Mouse (Mus musculus) CH12.LX (cell line): ENCODE measurements at regions not wholly inside any gene's neighbourhood (a gene's known extent, or its start where the extent isn't known, plus 50 kb on each side); places are given as distances from the start of the nearest gene placed in this dataset.

ENCODE experiments used
- DNase-seq: peaks from one replicate; pipeline ENCODE4 v3.0.0-alpha.2; 2013; ENCODE audit errors: extremely low read depth
- H3K27ac ChIP-seq: 2 replicates; pipeline ENCODE4 v1.5.1; 2012; ENCODE audit warnings: low read depth, mild to moderate bottlenecking, control low read depth, moderate library complexity; ENCODE audit not compliant: insufficient read depth
- H3K27me3 ChIP-seq: replicated peaks from 2 replicates; pipeline ENCODE3; 2012; ENCODE audit warnings: inconsistent platforms
- H3K36me3 ChIP-seq, 2 experiments: replicated peaks in 1 of 2; 2 replicates each; pipeline versions ENCODE3 to v1.6.1; 2012; ENCODE audit warnings: inconsistent platforms in 1 of 2, low read length in 1 of 2, mild to moderate bottlenecking in 1 of 2, mixed read lengths in 1 of 2, moderate library complexity in 1 of 2; ENCODE audit not compliant: control insufficient read depth in 1 of 2, insufficient read depth in 1 of 2
- H3K4me1 ChIP-seq, 2 experiments: 2 replicates each; pipeline ENCODE4 v1.6.1; 2012; ENCODE audit warnings: inconsistent platforms in 1 of 2, moderate library complexity in 1 of 2; ENCODE audit not compliant: insufficient read depth in 2 of 2, control insufficient read depth in 1 of 2
- H3K4me2 ChIP-seq: 2 replicates; pipeline ENCODE4 v1.6.1; 2012; ENCODE audit warnings: low read depth, mild to moderate bottlenecking, control low read depth; ENCODE audit not compliant: poor library complexity, insufficient read depth, severe bottlenecking
- H3K4me3 ChIP-seq, 3 experiments: fragments of 150-350 bp in 1 of 3; sonication (generic) in 1 of 3; replicated peaks in 1 of 3; 2 replicates each; pipeline versions ENCODE3 to v1.5.1; 2011 to 2012; ENCODE audit warnings: low read depth in 2 of 3, low read length in 2 of 3, mild to moderate bottlenecking in 2 of 3, moderate library complexity in 2 of 3, control low read depth in 1 of 3, improper control_type of control experiment in 1 of 3, inconsistent platforms in 1 of 3, mixed read lengths in 1 of 3; ENCODE audit not compliant: poor library complexity in 1 of 3
- H3K79me2 ChIP-seq: replicated peaks from 2 replicates; pipeline ENCODE4 v1.6.1; 2012; ENCODE audit warnings: mild to moderate bottlenecking, moderate library complexity; ENCODE audit not compliant: control insufficient read depth, poor library complexity, insufficient read depth, severe bottlenecking; ENCODE audit errors: extremely low read depth
- H3K9ac ChIP-seq: 2 replicates; pipeline ENCODE4 v1.6.1; 2012; ENCODE audit warnings: low read depth, mild to moderate bottlenecking, control low read depth, moderate library complexity; ENCODE audit not compliant: insufficient read depth
- H3K9me3 ChIP-seq: replicated peaks from 2 replicates; pipeline ENCODE3; 2012; ENCODE audit warnings: low read length, inconsistent platforms, mixed read lengths
- EP300 ChIP-seq: IDR thresholded peaks from 2 replicates; pipeline ENCODE4 v1.6.1; 2011; ENCODE audit warnings: low read length, improper control_type of control experiment
- ETS1 ChIP-seq: conservative IDR thresholded peaks from 2 replicates; pipeline ENCODE4 v1.6.1; 2012; ENCODE audit warnings: low read depth, mild to moderate bottlenecking, inconsistent platforms, low read length, improper control_type of control experiment, moderate library complexity
- HCFC1 ChIP-seq: IDR thresholded peaks from 2 replicates; pipeline ENCODE4 v1.6.1; 2012; ENCODE audit warnings: low read depth, mild to moderate bottlenecking, inconsistent platforms, low read length, improper control_type of control experiment
- IRF4 ChIP-seq: IDR thresholded peaks from 2 replicates; pipeline ENCODE4 v1.6.1; 2014; ENCODE audit warnings: low read depth, mild to moderate bottlenecking, inconsistent platforms, low read length, improper control_type of control experiment
- JUN ChIP-seq: IDR thresholded peaks from 2 replicates; pipeline ENCODE4 v1.6.1; 2011; ENCODE audit warnings: low read depth, mild to moderate bottlenecking, low read length, improper control_type of control experiment, moderate library complexity; ENCODE audit not compliant: insufficient read depth
- MAX ChIP-seq: IDR thresholded peaks from 2 replicates; pipeline ENCODE4 v1.6.1; 2011; ENCODE audit warnings: low read length, improper control_type of control experiment
- MAZ ChIP-seq: IDR thresholded peaks from 2 replicates; pipeline ENCODE4 v1.6.1; 2012; ENCODE audit warnings: low read depth, mild to moderate bottlenecking, inconsistent platforms, low read length, improper control_type of control experiment, moderate library complexity
- MXI1 ChIP-seq: IDR thresholded peaks from 2 replicates; pipeline ENCODE4 v1.6.1; 2011; ENCODE audit warnings: mild to moderate bottlenecking, low read depth, low read length, improper control_type of control experiment
- MYC ChIP-seq: IDR thresholded peaks from 2 replicates; pipeline ENCODE4 v1.6.1; 2011; ENCODE audit warnings: low read depth, mild to moderate bottlenecking, improper control_type of control experiment, low read length
- NELFE ChIP-seq: IDR thresholded peaks from 2 replicates; pipeline ENCODE4 v1.6.1; 2011; ENCODE audit warnings: low read depth, low read length, improper control_type of control experiment
- NRF1 ChIP-seq: IDR thresholded peaks from 2 replicates; pipeline ENCODE4 v1.6.1; 2014; ENCODE audit warnings: low read depth, mild to moderate bottlenecking, inconsistent platforms, low read length, improper control_type of control experiment, moderate library complexity
- SIN3A ChIP-seq: IDR thresholded peaks from 2 replicates; pipeline ENCODE4 v1.6.1; 2012; ENCODE audit warnings: low read length, improper control_type of control experiment, inconsistent platforms
- TBP ChIP-seq: conservative IDR thresholded peaks from 2 replicates; pipeline ENCODE4 v1.6.1; 2011; ENCODE audit warnings: low read depth, low read length, improper control_type of control experiment
- USF1 ChIP-seq: IDR thresholded peaks from 2 replicates; pipeline ENCODE4 v1.6.1; 2014; ENCODE audit warnings: low read depth, mild to moderate bottlenecking, inconsistent platforms, low read length, improper control_type of control experiment
- USF2 ChIP-seq: conservative IDR thresholded peaks from 2 replicates; pipeline ENCODE4 v1.6.1; 2011; ENCODE audit warnings: low read depth, low read length, improper control_type of control experiment
- ZC3H11A ChIP-seq: IDR thresholded peaks from 2 replicates; pipeline ENCODE4 v1.6.1; 2012; ENCODE audit warnings: low read depth, mild to moderate bottlenecking, inconsistent platforms, low read length, improper control_type of control experiment
- ZNF384 ChIP-seq: IDR thresholded peaks from 2 replicates; pipeline ENCODE4 v1.6.1; 2012; ENCODE audit warnings: low read depth, low read length, improper control_type of control experiment, inconsistent platforms
- dilution Hi-C: fragments of 300-500 bp; cut with MboI; formaldehyde crosslinking; loops from 2 replicates; pipeline ENCODE4 v1.14.3; 2020; ENCODE audit warnings: low sequenced_read_pairs; ENCODE audit not compliant: extremely low pct_unique_long_range_greater_than_20kb, extremely low pct_ligation_motif_present
- in situ Hi-C: fragments of 300-500 bp; cut with MboI; formaldehyde crosslinking; loops from 3 replicates; pipeline ENCODE4 v1.14.3; 2019; ENCODE audit warnings: low sequenced_read_pairs, low pct_ligation_motif_present, low pct_unique_long_range_greater_than_20kb, mixed read lengths

DNA sequence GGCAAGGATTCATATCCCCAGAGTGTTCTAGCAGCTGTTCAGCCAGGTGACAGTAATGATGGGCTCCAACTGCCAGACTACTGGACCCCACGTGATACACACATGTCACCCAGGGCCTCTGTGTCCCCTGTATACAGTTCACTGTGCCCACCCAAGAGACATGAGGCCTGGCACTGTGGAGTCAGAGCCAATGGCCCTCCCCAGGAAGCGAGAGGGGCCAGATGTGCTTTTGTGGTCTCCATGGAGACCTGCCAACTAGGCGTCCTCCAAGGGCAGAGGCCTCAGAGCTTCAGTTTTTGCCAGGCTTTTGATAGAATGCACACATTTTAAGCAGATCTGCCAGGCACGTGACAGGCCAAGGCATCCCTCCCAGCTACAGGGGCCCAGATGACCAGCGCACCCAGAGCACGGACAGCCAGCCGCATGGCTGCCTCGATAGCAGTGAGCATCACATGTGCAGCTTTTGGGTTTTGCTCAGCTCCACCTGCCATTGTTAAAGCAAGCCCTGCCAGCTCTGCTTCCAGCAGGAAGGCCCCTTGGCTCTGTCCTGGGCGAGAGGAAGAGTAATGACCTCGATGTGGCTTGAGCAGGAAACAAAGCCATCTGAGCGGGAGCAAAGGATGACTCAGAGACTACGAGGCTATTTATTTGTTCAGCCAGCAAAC is 198.1 kb upstream of the Sulf2 start:
- DNase-seq = no peak
- no peak overlapping the region for H3K4me3 ChIP-seq
- H3K9ac ChIP-seq = no peak overlapping the region
- H3K9me3 ChIP-seq = no peaks in the 10 kb centered on the region
- no peaks in the 10 kb centered on the region for H3K36me3 ChIP-seq
- in situ Hi-C loops = no loop called here
- peaks cover 27% of the 10 kb centered on the region for H3K27me3 ChIP-seq
- no peak for TF ChIP-seq EP300
- no peak for TF ChIP-seq MAX
- no peak for TF ChIP-seq NRF1
- no peak for TF ChIP-seq JUN
- no peak for TF ChIP-seq USF1
- TF ChIP-seq MXI1 = no peak
- TF ChIP-seq IRF4 = no peak
- no peak for TF ChIP-seq MYC
- TF ChIP-seq NELFE = no peak
- TF ChIP-seq, all 38 proteins: peak for 0
- Histone ChIP-seq H3K27ac (no peak overlapping the region), H3K4me1 (no peaks in the 10 kb centered on the region), H3K4me2 (no peak overlapping the region), H3K79me2 (no peaks in the 10 kb centered on the region)
- dilution Hi-C loops = no loop called here

DNA sequence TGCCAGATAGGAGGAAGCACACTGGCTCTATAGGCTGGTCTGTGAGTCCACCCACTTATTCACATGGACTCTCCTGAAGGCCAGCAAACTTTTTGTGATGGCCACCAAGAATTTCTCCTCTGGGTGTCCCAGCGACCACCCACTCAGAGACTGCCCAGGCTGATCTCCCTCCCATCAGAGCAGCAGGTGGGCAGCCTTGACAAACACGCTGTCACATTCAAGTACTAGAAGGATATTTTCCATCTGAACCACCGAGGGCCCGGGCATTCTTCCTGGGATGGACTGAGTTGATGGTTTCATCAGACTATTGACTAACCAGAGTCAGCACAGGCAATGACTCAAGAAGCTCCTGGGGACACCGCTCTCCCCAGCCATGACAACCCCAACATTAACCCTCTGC is 196.5 kb upstream of the Sulf2 start:
- Histone ChIP-seq H3K27ac (no peak overlapping the region), H3K4me1 (no peaks in the 10 kb centered on the region)
- no peak for TF ChIP-seq NELFE
- TF ChIP-seq TBP = no peak
- no peak for TF ChIP-seq MXI1
- no peak for TF ChIP-seq SIN3A
- no peak for TF ChIP-seq ETS1
- TF ChIP-seq ZNF384 = no peak
- TF ChIP-seq HCFC1 = no peak
- TF ChIP-seq, all 38 proteins: peak for 0
- H3K9ac ChIP-seq = no peak overlapping the region
- no peaks in the 10 kb centered on the region for H3K36me3 ChIP-seq
- peaks cover 24% of the 10 kb centered on the region for H3K27me3 ChIP-seq
- in situ Hi-C loops = no loop called here
- no peaks in the 10 kb centered on the region for H3K79me2 ChIP-seq
- dilution Hi-C loops = no loop called here
- H3K4me2 ChIP-seq = no peak overlapping the region
- no peaks in the 10 kb centered on the region for H3K9me3 ChIP-seq
- no peak for DNase-seq
- H3K4me3 ChIP-seq = no peak overlapping the region

DNA sequence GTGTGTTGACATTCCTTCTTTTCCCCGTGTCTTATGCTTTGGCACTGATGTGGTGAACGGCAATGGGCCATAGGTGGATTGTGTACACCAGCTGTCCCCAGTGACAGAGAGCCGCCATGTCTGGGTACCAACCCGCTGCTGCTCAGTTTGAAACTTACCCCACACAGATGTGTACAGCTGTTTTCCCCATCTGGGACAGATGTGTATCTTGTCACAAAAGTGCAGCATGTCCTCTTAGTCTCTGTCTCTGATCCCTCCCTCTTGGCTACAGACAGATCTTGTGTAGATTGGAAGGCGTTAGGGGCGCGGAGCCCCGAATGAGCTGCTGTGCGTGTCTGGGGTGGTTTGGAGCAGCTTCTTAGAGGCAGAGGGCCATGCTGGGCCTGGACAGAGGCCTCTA is 196.1 kb upstream of the Sulf2 start:
- in situ Hi-C loops (no loop called here), dilution Hi-C loops (no loop called here)
- Histone ChIP-seq H3K4me1 (no peaks in the 10 kb centered on the region), H3K79me2 (no peaks in the 10 kb centered on the region), H3K4me2 (no peak overlapping the region), H3K27ac (no peak overlapping the region), H3K36me3 (no peaks in the 10 kb centered on the region), H3K27me3 (peaks cover 24% of the 10 kb centered on the region), H3K9me3 (no peaks in the 10 kb centered on the region), H3K9ac (no peak overlapping the region), H3K4me3 (no peak overlapping the region)
- TF ChIP-seq USF2 (no peak), ZC3H11A (no peak), MAZ (no peak)
- DNase-seq = no peak
